Mouse (Mus musculus) inflammation-experienced regulatory T-cells (primary cell): Measurements from ENCODE around the gene Abcb11. TPM values are rescaled to one million over a fixed set of nuclear protein-coding genes. Genes with fewer than 3 reads are reported as not detected.

Experiments used
- polyA plus RNA-seq, 2 experiments: library from polyadenylated mRNA; unstranded; fragments of 100-300 nt; shearing (Covaris generic); gene quantifications; one replicate each; pipeline ENCODE4 v1.2.1; 2017

Abcb11 gene
- under 1 TPM; 0.20 to 0.52 TPM for polyA plus RNA-seq

GRCm38 (mm10) chr2:69342496-69343221, at the start of gene Abcb11:
Gene Abcb11, minus strand, starts transcription at chr2:69342616.

GRCm38 (mm10) chr2:69380281-69380680, 37.9 kb upstream of the Abcb11 start, which contains the start of gene Dhrs9:
Gene Dhrs9, plus strand, starts transcription at chr2:69380445.

GRCm38 (mm10) chr2:69210773-69211172, 131.6 kb downstream of the Abcb11 start, which contains the start of gene G6pc2:
Gene G6pc2, plus strand, starts transcription at chr2:69211073.

GRCm38 (mm10) chr2:69205791-69206351, 136.5 kb downstream of the Abcb11 start, which contains the start of gene Spc25:
Gene Spc25, minus strand, starts transcription at chr2:69206194.

Other genes starting within 250 kb of the Abcb11 start
- gene Nostrin, start 206.8 kb downstream of the Abcb11 start, polyA plus RNA-seq: 1 to 10 TPM in 1 of 2 experiments, not detected in 1; 1.0 TPM
- 1 to 10 TPM; 1.2 to 6.2 TPM for gene Spc25, start 136.4 kb downstream of the Abcb11 start, polyA plus RNA-seq
- 1 to 10 TPM in 1 of 2 experiments, not detected in 1; 1.0 TPM for gene G6pc2, start 131.5 kb downstream of the Abcb11 start, polyA plus RNA-seq
- 1 to 10 TPM in 1 of 2 experiments, under 1 TPM in 1; 0.31 to 1.0 TPM for gene Dhrs9, start 37.8 kb upstream of the Abcb11 start, polyA plus RNA-seq
- gene Lrp2, start 243.4 kb upstream of the Abcb11 start, polyA plus RNA-seq: under 1 TPM; 0.48 to 0.51 TPM